Mouse (Mus musculus) olfactory bulb, adult 2 months (tissue): ENCODE measurements around the gene Pnp2. TPM values are rescaled to one million over a fixed set of nuclear protein-coding genes. Genes with fewer than 3 reads are reported as not detected.
A peak's percentile ranks its signal among the peaks of the same experiment; 100 is the strongest.
"Not testable (repeated sequence)": the region's sequence is repeated elsewhere in the genome, so short reads cannot be mapped to it uniquely, and the experiment has no call there.

Experiments used
- H3K27ac ChIP-seq: fragments of 200-500 bp; 2 replicates; pipeline ENCODE4 v1.5.1; 2012; ENCODE audit warnings: low read depth, low read length; ENCODE audit not compliant: insufficient read depth
- H3K4me1 ChIP-seq: fragments of 200-500 bp; 2 replicates; pipeline ENCODE4 v1.6.1; 2012; ENCODE audit warnings: low read length; ENCODE audit not compliant: control insufficient read depth, insufficient read depth
- H3K4me3 ChIP-seq: fragments of 200-500 bp; 2 replicates; pipeline ENCODE4 v1.5.1; 2012; ENCODE audit warnings: mild to moderate bottlenecking, low read depth, low read length, moderate library complexity; ENCODE audit not compliant: insufficient read depth
- CTCF ChIP-seq: fragments of 200-500 bp; IDR thresholded peaks from 2 replicates; pipeline ENCODE4 v1.5.1; 2012; ENCODE audit warnings: low read depth, mild to moderate bottlenecking, low read length, moderate library complexity; ENCODE audit not compliant: insufficient read depth
- POLR2A ChIP-seq: fragments of 200-500 bp; IDR thresholded peaks from 2 replicates; pipeline ENCODE4 v1.6.1; 2012; ENCODE audit warnings: mild to moderate bottlenecking, low read depth, low read length, moderate library complexity; ENCODE audit not compliant: insufficient read depth
- WGBS: fragments of 180-500 bp; shearing (Covaris S2); methylation state at CpG from one replicate; pipeline ENCODE4 v1.1.7; 2018; 5-methylcytosine and 5-hydroxymethylcytosine counted together
- polyA plus RNA-seq: library from polyadenylated mRNA; stranded (reverse); fragments of >200 nt; gene quantifications from 2 replicates; pipeline ENCODE4 v1.2.4, GENCODE M21; 2012; ENCODE audit warnings: low replicate concordance; ENCODE audit not compliant: missing spikeins, insufficient read depth, insufficient read length

Pnp2 gene
- polyA plus RNA-seq, 1 experiment: not detected

DNA sequence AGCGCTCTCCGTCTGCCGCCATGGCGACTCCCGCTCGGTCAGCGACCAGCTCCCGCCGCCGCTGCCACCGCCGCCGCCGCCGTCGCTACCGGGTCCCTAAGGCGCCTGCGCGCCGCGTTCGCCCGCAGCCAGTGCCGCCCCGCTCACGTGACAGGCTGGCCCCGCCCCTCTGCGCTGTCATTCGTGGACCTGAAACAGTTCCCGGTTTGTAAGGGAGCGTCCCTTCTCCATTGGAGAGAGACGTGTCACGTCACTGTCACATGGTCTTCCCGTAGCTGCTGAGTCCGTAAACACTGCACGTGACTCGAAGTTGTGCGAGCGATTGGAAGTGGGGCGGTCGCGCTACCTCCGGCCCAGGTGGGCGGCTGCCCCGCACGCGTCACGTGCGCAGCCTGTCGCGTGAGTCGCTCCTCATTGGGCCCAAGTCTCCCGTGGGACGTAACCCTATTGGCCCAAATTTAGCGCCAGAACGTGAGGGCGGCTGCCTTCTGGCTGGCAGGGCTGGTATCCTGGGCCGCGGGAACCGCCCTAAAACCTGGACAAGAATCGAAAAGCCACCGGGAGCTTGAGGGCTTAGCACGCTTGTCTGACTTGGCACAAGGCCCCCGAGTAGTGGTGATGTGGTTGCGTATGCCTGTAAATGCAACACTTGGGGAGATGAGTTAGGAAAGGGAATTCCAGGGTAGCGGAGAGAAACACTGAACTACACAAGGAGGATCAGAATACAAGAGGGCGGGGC lies 24.9 kb upstream of the Pnp2 start, which contains the start of the genes Pip4p1 and Pnp:
Gene Pip4p1, minus strand, starts transcription at position 103 of the 739 bp plus-strand sequence.
Gene Pnp, plus strand, starts transcription at position 329 of the 739 bp plus-strand sequence.
- TF ChIP-seq CTCF (no peak), POLR2A (peak; percentile 68)
- peak within 1 kb of the TSS; percentile 76 for H3K27ac ChIP-seq
- under 1% methylated on average over 68 of the region's 68 CpGs for WGBS
- peak within 1 kb of the TSS; percentile 71 for H3K4me3 ChIP-seq
- H3K4me1 ChIP-seq: peaks cover 2% of the 10 kb centered on the region; the same call in 1 of the 2 replicates

DNA sequence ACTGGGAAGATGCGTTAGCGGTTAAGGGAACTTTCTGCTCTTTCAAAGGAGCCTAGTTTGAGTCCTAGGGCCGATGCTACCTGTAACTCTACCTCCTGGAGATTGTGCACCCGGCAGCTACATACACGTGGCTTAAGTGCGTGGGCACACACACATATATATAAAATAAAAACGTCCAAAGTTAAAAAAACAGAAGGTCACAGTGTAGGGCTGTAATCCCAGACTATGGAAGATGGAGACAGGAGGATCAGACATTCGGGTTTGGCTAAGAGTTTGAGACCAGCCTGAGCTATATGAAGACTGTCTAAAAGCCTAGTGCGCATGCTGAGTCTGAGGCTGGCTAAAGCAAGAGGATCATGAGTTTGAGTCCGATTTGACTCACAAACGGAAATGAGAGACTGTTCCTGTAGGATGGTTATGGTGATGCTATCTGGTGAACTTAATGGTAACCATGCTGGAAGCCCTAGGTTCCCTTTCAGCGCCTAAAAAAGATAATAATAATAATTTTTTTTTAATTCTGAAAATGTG lies 24.2 kb upstream of the Pnp2 start:
- WGBS: 10% methylated on average over 12 of the region's 12 CpGs
- TF ChIP-seq CTCF (no peak), POLR2A (no peak)
- H3K27ac ChIP-seq: peak overlapping the region; percentile 37
- H3K4me1 ChIP-seq: no peaks in the 10 kb centered on the region
- peak overlapping the region; percentile 71 for H3K4me3 ChIP-seq

- H3K4me3 ChIP-seq: no peak overlapping the region
- no peaks in the 10 kb centered on the region for H3K4me1 ChIP-seq
- TF ChIP-seq POLR2A (no peak), CTCF (no peak)
- no peak overlapping the region for H3K27ac ChIP-seq
- WGBS: 41% methylated on average over 1 of the region's 1 CpGs
Measured at GRCm38 (mm10) chr14:50936649-50937048, 19.1 kb upstream of the Pnp2 start.

DNA sequence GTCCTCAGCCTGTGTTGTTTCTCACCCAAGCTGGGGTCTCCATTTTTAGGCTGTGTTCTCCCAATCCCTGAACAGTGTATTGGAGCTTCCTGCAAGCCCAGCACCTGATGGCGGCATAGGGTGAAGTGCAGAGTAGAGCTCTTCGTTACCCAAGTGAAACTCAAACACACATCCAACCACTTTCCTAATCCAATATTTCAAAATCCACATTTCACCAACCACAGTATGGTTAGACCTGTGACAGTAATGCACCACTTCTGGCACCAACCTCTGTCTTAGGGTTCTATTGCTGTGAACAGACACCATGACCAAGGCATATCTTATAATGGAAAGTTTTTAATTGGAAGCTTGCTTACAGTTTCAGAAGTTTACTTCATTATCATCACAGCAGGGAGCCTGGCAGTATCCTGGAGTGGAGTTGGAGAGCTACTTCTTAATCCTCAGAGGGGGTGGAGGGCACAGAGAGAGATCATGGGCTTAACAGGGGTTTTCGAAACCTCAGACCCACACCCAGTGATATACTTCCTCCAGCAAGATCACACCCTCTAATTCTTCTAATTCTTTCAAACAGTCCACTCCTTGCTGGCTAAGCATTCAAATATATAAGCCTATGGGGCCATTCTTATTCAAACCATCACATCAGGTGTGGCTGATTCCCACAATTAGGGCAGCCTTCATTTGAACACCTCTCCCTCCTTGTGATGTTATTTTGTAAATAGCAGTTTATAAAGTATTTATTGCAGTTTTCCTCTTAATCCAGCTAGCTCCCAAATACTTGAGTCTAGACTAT lies 17.5 kb upstream of the Pnp2 start:
- Histone ChIP-seq H3K27ac (no peak overlapping the region), H3K4me1 (no peaks in the 10 kb centered on the region), H3K4me3 (no peak overlapping the region)
- TF ChIP-seq CTCF: no peak
- TF ChIP-seq POLR2A: no peak
- WGBS: 90% methylated on average over 3 of the region's 3 CpGs

DNA sequence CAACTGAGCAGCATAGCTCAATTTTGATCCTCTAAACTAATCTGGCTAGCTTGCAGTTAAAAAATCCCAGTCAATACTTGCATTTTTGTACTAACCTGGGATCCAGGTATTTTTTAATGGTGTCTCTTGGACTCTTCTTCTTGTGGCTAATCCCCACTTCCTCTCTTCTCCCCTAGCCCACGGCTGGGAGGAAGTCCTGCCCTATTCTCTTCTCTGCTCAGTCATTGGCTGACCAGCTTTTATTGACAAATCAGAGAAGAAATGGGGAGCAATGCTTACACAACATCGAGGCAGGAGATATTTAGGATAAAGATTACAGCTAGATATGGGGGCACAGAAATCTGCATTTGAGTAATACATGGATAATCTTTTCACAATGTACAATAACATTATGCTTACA lies 16.9 kb upstream of the Pnp2 start:
- Histone ChIP-seq H3K27ac (no peak overlapping the region), H3K4me3 (no peak overlapping the region), H3K4me1 (no peaks in the 10 kb centered on the region)
- no peak for TF ChIP-seq POLR2A
- TF ChIP-seq CTCF: no peak
- WGBS: 45% methylated on average over 2 of the region's 2 CpGs

GRCm38 (mm10) chr14:50943932-50944667 lies 11.7 kb upstream of the Pnp2 start, which contains the start of gene Gm49342:
Gene Gm49342, plus strand, starts transcription at chr14:50944517.
- no peak for TF ChIP-seq CTCF
- TF ChIP-seq POLR2A: peak; percentile 88
- Histone ChIP-seq H3K27ac (peak within 1 kb of the TSS; percentile 79), H3K4me3 (peak within 1 kb of the TSS; percentile 81), H3K4me1 (0 out of 2 replicates have a peak, but pooled peaks cover 2% of the 10 kb centered on the region)
- 10% methylated on average over 31 of the region's 31 CpGs for WGBS

DNA sequence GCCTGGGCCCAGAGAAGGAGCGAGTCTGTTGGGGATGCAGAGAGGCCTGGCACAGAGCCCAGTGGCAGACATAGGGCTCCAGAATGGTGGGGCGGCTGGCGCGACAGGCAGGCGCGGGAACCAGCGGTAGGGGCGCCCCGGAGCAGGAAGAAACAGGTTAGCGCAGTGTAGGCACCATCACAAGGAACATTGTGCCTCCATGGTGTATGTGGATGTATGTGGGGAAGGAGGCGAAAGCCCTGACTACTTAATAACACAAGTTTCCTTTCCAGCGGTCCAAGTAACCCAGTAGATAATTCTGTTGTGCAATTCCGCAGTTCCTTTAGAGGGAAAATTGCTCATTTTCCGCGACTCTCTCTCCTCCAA lies 11.1 kb upstream of the Pnp2 start:
- H3K4me3 ChIP-seq: peak overlapping the region; percentile 81
- not testable (repeated sequence) for H3K4me1 ChIP-seq
- 0 out of 2 replicates have a peak, but pooled peaks have one; percentile 11 for TF ChIP-seq CTCF
- H3K27ac ChIP-seq: peak overlapping the region; percentile 79
- under 1% methylated on average over 14 of the region's 15 CpGs for WGBS

- WGBS: 4% methylated on average over 6 of the region's 6 CpGs
- peak overlapping the region; percentile 43 for H3K4me3 ChIP-seq
Measured at GRCm38 (mm10) chr14:50945081-50945480, 10.7 kb upstream of the Pnp2 start.

DNA sequence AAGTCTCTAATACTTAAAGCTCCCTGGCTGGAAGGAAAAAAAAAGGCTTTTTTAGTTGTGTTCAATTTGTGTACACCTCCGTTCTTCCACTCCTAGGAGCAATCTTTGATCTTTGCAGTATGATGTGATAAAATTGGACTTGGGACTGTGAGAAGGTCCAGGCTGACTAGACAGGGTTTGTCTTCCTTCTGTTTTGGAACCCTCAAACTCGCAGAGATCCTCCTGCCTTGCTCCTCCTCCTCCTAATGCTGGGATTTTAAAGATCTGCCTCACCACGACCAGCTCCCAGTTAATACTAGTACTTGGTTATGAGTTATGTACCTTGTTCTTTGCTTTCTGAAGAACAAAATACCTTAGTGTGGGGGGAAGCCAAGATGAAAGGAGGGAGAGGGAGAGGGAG lies 10.3 kb upstream of the Pnp2 start:
- not testable (repeated sequence) for H3K4me1 ChIP-seq, H3K4me3 ChIP-seq, H3K27ac ChIP-seq
- WGBS: 18% methylated on average over 3 of the region's 3 CpGs

More at GRCm38 (mm10) chr14:50945081-50945480, 10.7 kb upstream of the Pnp2 start:
- H3K27ac ChIP-seq: peak overlapping the region; percentile 79
- H3K4me1 ChIP-seq: not testable (repeated sequence)
